Mouse (Mus musculus) frontal cortex, adult 2 months (tissue): ENCODE results near the gene Ankrd28. TPM values are rescaled to one million over a fixed set of nuclear protein-coding genes. Genes with fewer than 3 reads are reported as not detected.

ENCODE experiments used
- DNase-seq, 2 experiments: peaks; one replicate each; pipeline ENCODE4 v3.0.0; 2022; ENCODE audit warnings: low spot score in 1 of 2; ENCODE audit errors: extremely low spot score in 1 of 2
- polyA plus RNA-seq: library from polyadenylated mRNA; depleted of rRNA; stranded (reverse); fragments of >200 nt; gene quantifications from 2 replicates; pipeline ENCODE4 v1.2.3, GENCODE M21; 2012

Ankrd28 gene
- polyA plus RNA-seq, 1 experiment = 28.9 TPM

GRCm38 (mm10) chr14:31721256-31721655, 109.2 kb downstream of the Ankrd28 start:
- no peak for DNase-seq

GRCm38 (mm10) chr14:31718332-31718731, 112.1 kb downstream of the Ankrd28 start:
- DNase-seq = no peak

- DNase-seq = no peak
Measured at GRCm38 (mm10) chr14:31717360-31717759, 113.1 kb downstream of the Ankrd28 start.

DNA sequence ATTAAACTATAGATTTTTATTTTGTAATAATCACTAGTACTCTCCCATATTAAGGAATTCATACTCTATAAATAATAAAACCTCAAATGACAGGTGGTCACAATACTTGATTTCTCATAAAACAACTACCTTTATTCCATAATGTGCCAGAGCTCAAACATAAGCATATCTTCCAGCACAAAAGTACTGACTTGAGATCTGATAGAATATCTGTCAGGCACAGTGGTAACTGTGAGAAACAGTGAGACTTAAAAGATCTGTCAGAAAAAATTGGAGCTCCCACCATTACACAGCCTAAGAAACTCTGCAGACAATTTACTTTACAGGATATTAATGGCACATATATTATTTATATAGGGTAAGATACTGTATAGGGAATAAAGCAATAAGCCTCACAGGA, 114.8 kb downstream of the Ankrd28 start:
- DNase-seq = no peak

- no peak for DNase-seq
Measured at GRCm38 (mm10) chr14:31709343-31709742, 121.1 kb downstream of the Ankrd28 start.

- no peak for DNase-seq
Measured at GRCm38 (mm10) chr14:31700376-31700775, 130.1 kb downstream of the Ankrd28 start.

DNA sequence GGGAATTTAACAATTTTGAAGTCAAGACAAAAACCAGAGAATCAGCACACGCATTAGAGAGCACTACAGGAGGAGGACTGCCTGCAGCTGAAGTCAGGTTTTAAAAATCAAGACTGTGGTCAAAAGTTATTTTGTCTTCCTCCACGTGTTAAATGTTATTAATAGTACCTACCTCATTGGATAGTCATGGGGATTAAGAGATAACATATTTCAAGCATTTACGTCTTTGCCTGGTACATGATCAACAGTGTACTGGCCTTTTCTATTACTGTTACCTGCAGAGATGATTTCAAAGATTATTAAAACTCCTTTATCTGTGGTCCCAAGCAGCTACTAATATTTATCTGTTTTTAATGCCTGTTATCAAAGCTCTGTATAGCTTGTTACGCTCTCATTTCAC, 132.7 kb downstream of the Ankrd28 start:
- no peak for DNase-seq

DNA sequence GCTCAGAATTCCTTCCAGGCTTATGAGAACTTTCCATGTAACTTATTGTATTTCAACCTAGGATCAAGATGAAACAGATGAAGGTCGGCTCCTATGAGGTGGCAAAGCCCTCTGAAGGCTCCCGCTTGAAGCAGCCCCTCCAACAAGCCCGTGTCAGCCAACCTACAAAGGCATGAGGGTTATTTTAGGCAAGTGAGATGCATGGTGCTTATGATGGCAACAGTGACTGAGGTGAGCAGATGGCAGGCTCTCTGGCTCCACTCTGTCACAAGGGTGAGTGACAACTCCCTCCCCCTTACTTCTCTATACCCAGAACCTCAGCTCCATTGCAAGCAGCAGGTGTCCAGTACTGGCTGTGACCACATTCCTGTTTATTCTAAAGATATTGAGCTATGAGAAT, 133.1 kb downstream of the Ankrd28 start:
- no peak for DNase-seq

DNA sequence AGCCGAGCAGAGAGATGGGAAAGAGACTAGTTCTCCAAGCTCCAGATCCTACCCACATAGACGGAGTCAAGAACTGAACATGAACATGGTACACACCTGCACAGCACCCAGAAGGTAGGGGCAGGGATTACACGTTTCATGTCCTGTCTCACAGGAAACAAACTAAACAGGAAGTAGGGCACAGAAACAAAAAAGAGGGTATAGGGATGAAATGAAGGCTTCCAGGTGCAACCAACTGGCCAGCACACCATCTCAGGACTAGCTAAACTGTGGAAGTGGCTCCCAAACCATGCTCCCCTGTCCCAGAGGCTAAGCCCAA, 133.5 kb downstream of the Ankrd28 start:
- DNase-seq = no peak

DNA sequence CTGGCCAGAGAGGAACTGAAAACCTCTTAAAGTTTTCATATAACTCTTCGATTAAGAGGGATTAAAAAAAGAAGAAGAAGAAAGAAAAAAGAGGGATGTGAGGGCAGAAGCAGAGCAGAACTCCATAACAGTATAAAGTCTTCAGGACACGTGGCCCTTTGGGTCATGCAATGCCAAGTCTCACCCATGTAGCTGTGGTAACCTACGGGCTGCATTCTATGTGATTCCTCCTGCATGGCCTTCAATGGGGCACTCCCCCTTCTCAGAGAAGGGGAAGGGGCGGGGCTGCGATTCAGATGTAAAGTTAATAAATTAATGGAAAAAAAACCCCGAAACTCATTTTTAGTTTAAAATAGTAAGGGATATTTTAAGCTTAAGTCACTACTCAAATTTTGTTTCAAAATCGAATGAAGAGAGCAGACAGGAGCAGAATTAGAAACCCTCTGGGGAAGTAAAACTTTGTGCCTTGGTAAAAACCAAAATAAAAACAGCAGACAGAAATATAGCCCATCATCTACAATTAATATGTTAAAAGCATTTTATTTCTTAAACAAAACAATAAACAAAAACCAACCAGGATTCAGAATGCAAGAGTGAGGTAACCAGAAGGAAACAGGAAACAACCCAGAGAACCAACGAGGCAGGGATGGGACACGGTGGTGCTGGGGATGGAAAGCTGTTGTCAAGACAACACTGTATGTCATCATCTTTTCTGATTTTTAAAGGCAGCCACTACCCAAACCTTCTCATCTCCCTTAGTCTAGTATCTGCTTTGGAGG, 134.1 kb downstream of the Ankrd28 start:
- DNase-seq = no peak

GRCm38 (mm10) chr14:31692536-31692935, 137.9 kb downstream of the Ankrd28 start:
- no peak for DNase-seq

DNA sequence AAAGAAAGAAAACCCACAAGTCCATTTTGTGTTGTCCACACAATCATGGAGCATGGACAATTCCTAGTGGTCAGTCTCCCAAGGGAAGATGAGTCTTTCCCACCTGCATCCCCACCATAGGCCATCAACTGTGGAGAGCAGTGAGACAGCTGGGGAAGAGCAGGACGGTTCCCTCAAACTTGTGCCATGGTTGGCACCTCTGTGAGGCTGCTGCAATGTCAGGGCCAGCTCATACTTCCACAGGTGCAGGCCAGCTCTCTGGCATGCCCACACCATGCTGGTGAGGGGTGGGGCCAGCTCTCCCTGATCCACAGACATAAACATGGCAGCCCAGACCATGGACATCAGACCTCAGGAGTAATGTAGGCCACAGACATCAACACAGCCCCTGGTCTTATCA, 144.2 kb downstream of the Ankrd28 start:
- DNase-seq = no peak

DNA sequence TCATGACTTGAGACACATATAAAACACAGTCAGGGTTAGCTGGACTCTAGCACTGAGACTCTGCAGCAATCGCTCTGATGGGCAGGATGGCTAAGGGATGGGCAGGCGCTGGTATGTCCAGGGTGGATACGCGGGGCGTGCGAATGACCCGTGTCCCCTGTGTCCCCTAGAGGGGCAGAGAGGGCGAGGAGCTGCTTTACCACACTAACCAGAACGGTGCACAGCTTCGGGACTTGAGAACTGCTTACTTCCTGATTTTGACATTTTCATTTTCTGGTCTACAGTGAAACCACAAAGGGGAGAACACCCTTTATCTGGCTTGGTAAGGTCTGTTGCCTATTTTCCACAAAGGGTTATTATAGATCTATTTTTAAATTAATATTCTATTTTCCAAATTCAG, 144.8 kb downstream of the Ankrd28 start:
- DNase-seq = no peak

- no peak for DNase-seq
Measured at GRCm38 (mm10) chr14:31684343-31685040, 146.0 kb downstream of the Ankrd28 start.

DNA sequence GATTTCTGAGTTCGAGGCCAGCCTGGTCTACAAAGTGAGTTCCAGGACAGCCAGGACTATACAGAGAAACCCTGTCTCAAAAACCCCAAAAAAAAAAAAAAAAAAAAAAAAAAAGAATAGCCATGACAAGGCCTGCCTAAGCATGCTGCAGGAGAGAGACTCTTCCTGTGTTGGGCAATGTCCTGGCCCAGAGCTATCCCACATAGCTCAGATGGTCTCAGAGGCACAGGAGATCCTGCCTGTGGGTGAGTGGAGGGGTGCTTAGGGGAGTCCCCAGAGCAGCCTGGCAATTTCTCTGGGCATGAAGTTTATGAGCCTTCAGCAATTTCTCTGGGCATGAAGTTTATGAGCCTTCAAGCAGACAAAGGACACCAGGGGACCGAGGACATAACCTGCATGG, 146.8 kb downstream of the Ankrd28 start:
- no peak for DNase-seq

DNA sequence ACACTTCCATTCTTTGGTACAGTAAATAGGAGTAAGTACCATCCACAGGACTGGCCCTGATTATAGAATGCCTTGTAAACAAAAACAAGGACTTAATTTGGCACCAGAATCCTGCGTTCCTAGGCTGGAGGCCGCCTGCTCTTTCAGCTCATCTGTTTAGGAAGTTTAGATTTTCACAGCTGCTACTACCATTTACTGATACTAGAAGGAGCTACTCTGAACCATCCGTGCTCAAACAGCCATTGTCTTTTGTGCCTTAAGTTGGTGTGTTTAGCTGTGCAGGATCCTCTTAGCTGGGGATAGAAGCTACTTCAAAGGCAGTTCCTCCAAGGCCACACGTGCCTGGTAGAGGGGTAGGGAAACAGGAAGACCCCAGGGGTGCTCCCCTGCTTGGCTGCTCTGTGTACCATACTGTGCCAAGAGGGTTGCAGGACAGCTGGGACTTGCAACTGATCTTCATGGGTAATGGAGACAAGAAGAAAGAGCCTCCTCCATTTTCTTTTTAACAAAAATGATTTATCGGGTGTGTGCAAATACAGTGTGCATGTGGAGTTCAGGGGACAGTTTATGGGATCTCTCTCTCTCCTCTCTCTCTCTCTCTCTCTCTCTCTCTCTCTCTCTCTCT, 148.4 kb downstream of the Ankrd28 start:
- no peak for DNase-seq

GRCm38 (mm10) chr14:31681291-31681690, 149.2 kb downstream of the Ankrd28 start:
- DNase-seq = no peak

GRCm38 (mm10) chr14:31680656-31681055, 149.8 kb downstream of the Ankrd28 start:
- DNase-seq = no peak

GRCm38 (mm10) chr14:31671635-31672320, 158.7 kb downstream of the Ankrd28 start:
- DNase-seq = no peak

GRCm38 (mm10) chr14:31669642-31670490, 160.6 kb downstream of the Ankrd28 start:
- DNase-seq = peak in 1 of 2 experiments; percentile 67
